Mouse (Mus musculus) forebrain, embryonic 14.5 days (tissue): Measurements from ENCODE around the gene Armcx6. TPM values are rescaled to one million over a fixed set of nuclear protein-coding genes. Genes with fewer than 3 reads are reported as not detected.
A peak's percentile ranks its signal among the peaks of the same experiment; 100 is the strongest.
"Not testable (repeated sequence)": the region's sequence is repeated elsewhere in the genome, so short reads cannot be mapped to it uniquely, and the experiment has no call there.

Experiments
- ATAC-seq: fragments of 200-750 bp; cut with Nextera tagmentation; 2 replicates; pipeline ENCODE4 v1.8.0; 2017; ENCODE audit warnings: mild to moderate bottlenecking, moderate library complexity
- DNase-seq: peaks from one replicate; pipeline ENCODE4 v3.0.0-alpha.2; 2015; ENCODE audit warnings: low spot score
- H3K27ac ChIP-seq: fragments of 300-500 bp; sonication (generic); 2 replicates; pipeline ENCODE4 v1.5.1; 2014; ENCODE audit warnings: low read depth, mild to moderate bottlenecking, control low read depth, low read length, moderate library complexity
- H3K27me3 ChIP-seq: fragments of 300-500 bp; sonication (generic); replicated peaks from 2 replicates; pipeline ENCODE4 v1.6.1; 2014; ENCODE audit warnings: low read length, control low read depth, mixed read lengths; ENCODE audit not compliant: control insufficient read depth, insufficient read depth
- H3K36me3 ChIP-seq: fragments of 300-500 bp; sonication (generic); 2 replicates; pipeline ENCODE4 v1.6.1; 2014; ENCODE audit warnings: low read length, control low read depth; ENCODE audit not compliant: control insufficient read depth, insufficient read depth
- H3K4me1 ChIP-seq: fragments of 300-500 bp; sonication (generic); 2 replicates; pipeline ENCODE4 v1.6.1; 2014; ENCODE audit warnings: antibody characterized with exemption, low read length, control low read depth; ENCODE audit not compliant: control insufficient read depth, insufficient read depth
- H3K4me2 ChIP-seq: fragments of 300-500 bp; sonication (generic); 2 replicates; pipeline ENCODE4 v1.6.1; 2014; ENCODE audit warnings: mild to moderate bottlenecking, control low read depth, low read length
- H3K4me3 ChIP-seq: fragments of 300-500 bp; sonication (generic); 2 replicates; pipeline ENCODE4 v1.5.1; 2014; ENCODE audit warnings: low read depth, low read length, control low read depth
- H3K9ac ChIP-seq: fragments of 300-500 bp; sonication (generic); 2 replicates; pipeline ENCODE4 v1.6.1; 2014; ENCODE audit warnings: mild to moderate bottlenecking, low read length, control low read depth, moderate library complexity
- H3K9me3 ChIP-seq: fragments of 300-500 bp; sonication (generic); replicated peaks from 2 replicates; pipeline ENCODE4 v1.6.1; 2016; ENCODE audit warnings: low read length, control low read depth, mixed read lengths; ENCODE audit not compliant: control insufficient read depth
- WGBS: fragments of 180-500 bp; shearing (Covaris S2); extraction: QIAGEN DNeasy Blood & Tissue Kit; methylation state at CpG from one replicate; pipeline ENCODE4 v1.1.7; 2014; 5-methylcytosine and 5-hydroxymethylcytosine counted together
- polyA plus RNA-seq: library from polyadenylated mRNA; unstranded; fragments of >200 nt; fragmentation: Nextera tagmentation; extraction: Ambion mirVana; gene quantifications from 2 replicates; pipeline ENCODE4 v1.2.1, GENCODE M21; 2014

Armcx6 gene
- polyA plus RNA-seq, 1 experiment from 2014 or later: 25.7 TPM

DNA sequence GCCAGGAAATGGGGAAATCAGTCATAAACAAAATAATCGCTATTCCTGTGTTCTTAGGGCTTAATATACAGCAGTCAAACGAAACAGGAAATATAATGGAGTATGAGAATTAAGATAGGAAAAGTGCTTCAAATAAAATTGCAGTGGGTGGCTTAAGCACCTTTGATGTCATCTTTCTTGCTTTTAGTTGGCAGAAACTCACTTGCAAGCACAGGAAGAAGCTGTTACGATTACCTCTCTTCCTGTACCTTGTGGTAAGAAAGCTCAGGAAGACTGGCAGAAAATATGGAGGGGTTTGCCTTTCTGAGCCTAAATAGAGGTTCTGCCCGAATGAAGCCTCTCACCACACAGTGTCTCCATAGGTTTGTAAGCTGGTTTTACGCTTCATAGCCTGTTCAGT lies 9.4 kb downstream of the Armcx6 start:
- H3K4me3 ChIP-seq: no peak overlapping the region
- H3K27me3 ChIP-seq: no peaks in the 10 kb centered on the region
- H3K9ac ChIP-seq: no peak overlapping the region
- no peaks in the 10 kb centered on the region for H3K36me3 ChIP-seq
- no peak overlapping the region for H3K4me2 ChIP-seq
- WGBS: 72% methylated on average over 5 of the region's 5 CpGs
- ATAC-seq (no peak), DNase-seq (no peak)
- H3K9me3 ChIP-seq: no peaks in the 10 kb centered on the region
- H3K27ac ChIP-seq: no peak overlapping the region
- no peaks in the 10 kb centered on the region for H3K4me1 ChIP-seq

DNA sequence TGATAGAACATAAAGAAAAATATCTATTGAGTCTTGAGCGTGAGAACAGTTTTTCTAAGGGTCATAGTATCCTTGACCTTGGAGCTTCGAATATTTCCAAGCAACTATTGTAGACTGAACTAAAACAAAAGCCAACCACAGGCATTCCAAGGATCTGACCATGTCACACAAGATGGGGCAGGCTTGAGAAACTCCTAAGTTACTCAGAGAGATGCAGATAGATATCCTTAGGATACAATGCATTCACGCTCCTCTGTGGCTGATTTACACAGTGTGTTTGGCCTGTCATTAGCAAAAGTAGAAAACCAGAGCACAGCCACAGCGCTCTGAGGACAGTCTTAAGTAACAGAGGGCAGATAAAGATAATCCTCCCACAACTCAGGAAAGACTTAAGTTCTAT lies 12.1 kb downstream of the Armcx6 start:
- 71% methylated on average over 4 of the region's 4 CpGs for WGBS
- H3K36me3 ChIP-seq: no peaks in the 10 kb centered on the region

DNA sequence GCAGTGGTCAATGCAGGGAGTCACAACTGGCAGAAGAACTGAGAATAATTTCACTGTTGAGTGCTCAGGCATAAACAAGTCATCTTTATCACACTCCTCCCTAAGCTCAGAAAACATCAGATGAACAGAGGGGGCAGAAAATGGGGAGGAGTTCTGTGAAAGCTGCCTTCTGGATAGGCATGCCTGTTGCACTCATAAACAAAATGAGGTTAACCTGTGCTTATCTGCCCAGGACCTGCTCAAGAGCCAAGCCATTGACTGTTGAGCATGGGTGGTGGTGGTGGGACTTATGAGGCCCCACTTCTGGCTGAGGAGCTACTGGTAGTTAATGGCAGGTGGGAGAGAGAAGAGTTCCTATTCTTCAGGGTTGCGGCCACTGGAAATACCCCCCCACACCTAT lies 13.4 kb downstream of the Armcx6 start:
- Histone ChIP-seq H3K9ac (no peak overlapping the region), H3K27me3 (no peaks in the 10 kb centered on the region), H3K36me3 (no peaks in the 10 kb centered on the region), H3K27ac (no peak overlapping the region), H3K9me3 (no peaks in the 10 kb centered on the region), H3K4me3 (no peak overlapping the region), H3K4me1 (no peaks in the 10 kb centered on the region), H3K4me2 (no peak overlapping the region)
- DNase-seq (no peak), ATAC-seq (no peak)
- WGBS: 100% methylated on average over 1 of the region's 1 CpGs

More for the DNA sequence above, 12.1 kb downstream of the Armcx6 start:
- ATAC-seq (no peak), DNase-seq (no peak)
- Histone ChIP-seq H3K4me3 (no peak overlapping the region), H3K27ac (no peak overlapping the region), H3K27me3 (no peaks in the 10 kb centered on the region), H3K4me1 (no peaks in the 10 kb centered on the region), H3K9ac (no peak overlapping the region), H3K9me3 (no peaks in the 10 kb centered on the region), H3K4me2 (no peak overlapping the region)

GRCm38 (mm10) chrX:134729778-134730177 lies 21.4 kb downstream of the Armcx6 start:
- Histone ChIP-seq H3K9me3 (no peaks in the 10 kb centered on the region), H3K4me3 (no peak overlapping the region), H3K9ac (no peak overlapping the region), H3K36me3 (no peaks in the 10 kb centered on the region), H3K4me2 (no peak overlapping the region), H3K4me1 (no peaks in the 10 kb centered on the region), H3K27ac (no peak overlapping the region), H3K27me3 (no peaks in the 10 kb centered on the region)
- ATAC-seq (no peak), DNase-seq (peak; percentile 54)
- WGBS: 40% methylated on average over 4 of the region's 4 CpGs

DNA sequence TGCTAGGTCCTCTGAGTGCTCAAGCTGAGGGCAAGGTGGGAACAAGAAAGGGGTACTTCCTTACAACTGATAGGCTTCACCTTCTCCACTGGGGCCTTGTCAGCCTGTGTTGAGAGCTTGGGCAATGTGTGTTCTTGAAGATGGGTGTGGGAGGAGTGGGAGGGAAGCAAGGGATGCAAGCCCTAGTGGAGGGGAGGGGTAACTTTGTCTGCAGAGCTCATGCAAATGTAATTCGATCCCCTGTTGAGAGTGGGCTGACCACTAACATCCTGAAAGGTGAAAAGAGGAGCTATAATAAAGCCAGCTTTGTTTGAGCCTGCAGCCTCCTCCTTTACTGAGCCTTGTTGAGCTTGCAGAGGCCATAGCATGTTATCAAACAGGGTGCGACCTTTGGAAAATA lies 27.5 kb downstream of the Armcx6 start:
- not testable (repeated sequence) for DNase-seq, H3K4me2 ChIP-seq, H3K27me3 ChIP-seq, H3K4me3 ChIP-seq, H3K27ac ChIP-seq, H3K9me3 ChIP-seq, H3K9ac ChIP-seq, ATAC-seq, H3K4me1 ChIP-seq
- WGBS: 25% methylated on average over 1 of the region's 2 CpGs
- peaks cover 11% of the 10 kb centered on the region; the same call in 1 of the 2 replicates for H3K36me3 ChIP-seq

- Histone ChIP-seq H3K4me2 (peak overlapping the region; percentile 47), H3K27me3 (0 out of 2 replicates have a peak, but pooled peaks cover 3% of the 10 kb centered on the region), H3K9me3 (no peaks in the 10 kb centered on the region), H3K27ac (peak overlapping the region; percentile 93), H3K4me3 (peak overlapping the region; percentile 49), H3K9ac (peak overlapping the region; percentile 77), H3K36me3 (peaks cover 11% of the 10 kb centered on the region; the same call in 1 of the 2 replicates), H3K4me1 (no peaks in the 10 kb centered on the region)
- WGBS: 32% methylated on average over 14 of the region's 14 CpGs
- DNase-seq (peak; percentile 78), ATAC-seq (peak; percentile 89)
These were observed 32.7 kb downstream of the Armcx6 start for GRCm38 (mm10) chrX:134718524-134718923.

GRCm38 (mm10) chrX:134717752-134718308 lies 33.4 kb downstream of the Armcx6 start, which contains the start of gene Armcx1:
TSS of gene Armcx1 (plus strand) at chrX:134717963.
- H3K4me3 ChIP-seq: peak within 1 kb of the TSS; percentile 49
- WGBS: 26% methylated on average over 16 of the region's 16 CpGs
- H3K36me3 ChIP-seq: peaks cover 11% of the 10 kb centered on the region; the same call in 1 of the 2 replicates
- DNase-seq (peak; percentile 90), ATAC-seq (peak; percentile 97)
- H3K27ac ChIP-seq: peak within 1 kb of the TSS; percentile 93
- no peaks in the 10 kb centered on the region for H3K4me1 ChIP-seq
- peak within 1 kb of the TSS; percentile 47 for H3K4me2 ChIP-seq
- H3K9me3 ChIP-seq: no peaks in the 10 kb centered on the region
- 0 out of 2 replicates have a peak, but pooled peaks cover 3% of the 10 kb centered on the region for H3K27me3 ChIP-seq
- H3K9ac ChIP-seq: peak within 1 kb of the TSS; percentile 77

GRCm38 (mm10) chrX:134716863-134717262 lies 34.4 kb downstream of the Armcx6 start:
- no peak overlapping the region for H3K27ac ChIP-seq
- 0 out of 2 replicates have a peak, but pooled peaks cover 3% of the 10 kb centered on the region for H3K27me3 ChIP-seq
- no peak overlapping the region for H3K4me2 ChIP-seq
- no peaks in the 10 kb centered on the region for H3K9me3 ChIP-seq
- no peak overlapping the region for H3K4me3 ChIP-seq
- H3K36me3 ChIP-seq: peaks cover 11% of the 10 kb centered on the region; the same call in 1 of the 2 replicates
- DNase-seq (peak; percentile 4), ATAC-seq (no peak)
- no peaks in the 10 kb centered on the region for H3K4me1 ChIP-seq
- 49% methylated on average over 3 of the region's 3 CpGs for WGBS
- H3K9ac ChIP-seq: no peak overlapping the region
